Mouse (Mus musculus): Measurements from ENCODE around the gene Trpm4. TPM values are rescaled to one million over a fixed set of nuclear protein-coding genes. Genes with fewer than 3 reads are reported as not detected.

Gene Trpm4
- 17.6 and 18.0 TPM in 2 replicates for polyA plus RNA-seq (2015; fragmentation: Nextera tagmentation; extraction: Ambion mirVana)

DNA sequence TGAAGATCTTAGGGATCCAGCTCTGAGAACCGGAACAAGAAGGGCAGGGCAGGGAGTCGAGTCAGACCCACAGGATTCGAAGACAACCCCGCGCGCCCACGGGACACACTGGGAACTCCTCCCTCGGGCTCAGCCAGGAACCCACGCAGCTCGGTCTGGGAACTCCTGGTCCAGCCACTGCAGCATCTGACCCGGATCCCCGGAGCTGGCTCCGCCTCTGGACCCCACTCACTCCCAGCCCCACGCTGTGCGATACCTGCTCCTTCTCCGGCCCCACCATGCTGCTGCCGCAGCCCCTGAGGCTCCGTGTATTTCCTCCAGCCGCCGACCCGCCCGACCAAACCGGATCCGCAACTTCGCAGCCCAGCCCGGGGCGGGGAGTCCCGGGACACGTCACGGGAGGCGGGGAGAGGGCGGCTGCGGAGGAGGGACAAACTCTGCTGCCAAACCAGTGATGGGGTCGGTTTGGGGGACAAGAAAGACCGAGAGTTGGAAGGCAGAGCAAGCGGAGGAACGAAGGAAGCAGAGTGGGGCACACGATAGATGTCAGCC lies at the start of gene Trpm4:
Gene Trpm4 (minus strand): TSS at position 350 of the 552 bp plus-strand sequence.

GRCm38 (mm10) chr7:45370475-45371311 lies 37.1 kb upstream of the Trpm4 start, which contains the start of gene Lin7b:
Gene Lin7b, minus strand, starts transcription at chr7:45370583.

GRCm38 (mm10) chr7:45366652-45367019 lies 33.1 kb upstream of the Trpm4 start, which contains the start of gene Ppfia3:
Gene Ppfia3, minus strand, starts transcription at chr7:45367019.

GRCm38 (mm10) chr7:45335056-45335455 lies 1.5 kb upstream of the Trpm4 start, which contains the start of gene Hrc:
Gene Hrc, plus strand, starts transcription at chr7:45335290.

DNA sequence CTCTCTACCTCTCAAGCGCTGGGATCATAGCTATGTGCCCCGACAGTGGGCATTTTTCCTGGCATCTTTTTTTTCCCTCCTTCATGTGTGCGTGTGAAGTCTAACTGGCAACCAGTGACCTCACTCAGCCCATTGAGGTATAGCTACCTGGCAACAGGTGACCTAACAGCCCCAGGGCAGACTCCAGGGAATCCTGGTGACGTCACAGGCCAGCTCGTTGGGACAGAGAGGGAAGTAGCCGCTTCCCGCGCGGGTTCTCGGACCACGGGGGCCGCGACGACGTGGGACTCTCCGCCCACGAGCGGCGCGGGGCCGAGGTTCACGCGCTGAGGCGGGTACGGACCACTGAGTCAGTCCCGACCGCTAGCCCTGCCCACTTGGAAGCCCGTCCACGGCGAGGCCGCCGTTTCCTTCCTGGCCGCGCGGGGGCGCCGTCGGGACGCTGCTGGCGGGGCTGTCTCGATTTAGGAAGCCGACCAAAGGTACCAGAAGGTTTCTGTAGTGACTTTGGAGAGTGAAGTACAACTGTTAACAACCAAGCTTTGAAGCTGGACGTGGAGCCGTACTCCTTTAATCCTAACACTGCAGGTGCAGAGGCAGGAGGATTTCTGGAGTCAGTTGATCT lies 56.3 kb downstream of the Trpm4 start, which contains the start of gene Slc6a21:
Gene Slc6a21 (plus strand): TSS at position 378 of the 625 bp plus-strand sequence.

Other genes with a start within 250 kb of the Trpm4 start
- 345 and 360 TPM in 2 replicates for gene Rcn3, start 241.6 kb downstream of the Trpm4 start, polyA plus RNA-seq (2015; fragmentation: Nextera tagmentation; extraction: Ambion mirVana)
- gene Fcgrt, start 229.9 kb downstream of the Trpm4 start, polyA plus RNA-seq (2015; fragmentation: Nextera tagmentation; extraction: Ambion mirVana): 134 and 152 TPM in 2 replicates
- 1,079 and 1,156 TPM in 2 replicates for gene Rps11, start 209.3 kb downstream of the Trpm4 start, polyA plus RNA-seq (2015; fragmentation: Nextera tagmentation; extraction: Ambion mirVana)
- gene Rpl13a, start 205.0 kb downstream of the Trpm4 start, polyA plus RNA-seq (2015; fragmentation: Nextera tagmentation; extraction: Ambion mirVana): 1,221 and 1,252 TPM in 2 replicates
- gene Gm45713, start 197.5 kb downstream of the Trpm4 start, polyA plus RNA-seq (2015; fragmentation: Nextera tagmentation; extraction: Ambion mirVana): 0.22 and 0.60 TPM in 2 replicates
- gene Flt3l, start 197.3 kb downstream of the Trpm4 start, polyA plus RNA-seq (2015; fragmentation: Nextera tagmentation; extraction: Ambion mirVana): 3.5 and 4.9 TPM in 2 replicates
- gene Pih1d1, start 179.5 kb downstream of the Trpm4 start, polyA plus RNA-seq (2015; fragmentation: Nextera tagmentation; extraction: Ambion mirVana): 52.0 and 54.3 TPM in 2 replicates
- gene Aldh16a1, start 179.2 kb downstream of the Trpm4 start, polyA plus RNA-seq (2015; fragmentation: Nextera tagmentation; extraction: Ambion mirVana): 19.3 and 21.1 TPM in 2 replicates
- 0.08 TPM in 1 of 2 replicates, not detected in the other for gene Slc17a7, start 169.8 kb downstream of the Trpm4 start, polyA plus RNA-seq (2015; fragmentation: Nextera tagmentation; extraction: Ambion mirVana)
- gene Gfy, start 154.2 kb downstream of the Trpm4 start, polyA plus RNA-seq (2015; fragmentation: Nextera tagmentation; extraction: Ambion mirVana): not detected in 2 replicates
- not detected in 2 replicates for gene Pth2, start 152.8 kb downstream of the Trpm4 start, polyA plus RNA-seq (2015; fragmentation: Nextera tagmentation; extraction: Ambion mirVana)
- 0.26 and 0.35 TPM in 2 replicates for gene Ccdc155, start 128.9 kb downstream of the Trpm4 start, polyA plus RNA-seq (2015; fragmentation: Nextera tagmentation; extraction: Ambion mirVana)
- 13.9 and 16.5 TPM in 2 replicates for gene Dkkl1, start 121.6 kb downstream of the Trpm4 start, polyA plus RNA-seq (2015; fragmentation: Nextera tagmentation; extraction: Ambion mirVana)
- gene Tead2, start 118.0 kb downstream of the Trpm4 start, polyA plus RNA-seq (2015; fragmentation: Nextera tagmentation; extraction: Ambion mirVana): 39.4 and 41.4 TPM in 2 replicates
- gene Cd37, start 94.7 kb downstream of the Trpm4 start, polyA plus RNA-seq (2015; fragmentation: Nextera tagmentation; extraction: Ambion mirVana): 4.2 and 18.7 TPM in 2 replicates
- gene Slc6a16, start 92.7 kb downstream of the Trpm4 start, polyA plus RNA-seq (2015; fragmentation: Nextera tagmentation; extraction: Ambion mirVana): not detected in 2 replicates
- not detected in 2 replicates for gene Slc6a21, start 56.3 kb downstream of the Trpm4 start, polyA plus RNA-seq (2015; fragmentation: Nextera tagmentation; extraction: Ambion mirVana)
- 0.17 and 0.27 TPM in 2 replicates for gene Hrc, start 1.5 kb upstream of the Trpm4 start, polyA plus RNA-seq (2015; fragmentation: Nextera tagmentation; extraction: Ambion mirVana)
- gene Ppfia3, start 33.2 kb upstream of the Trpm4 start, polyA plus RNA-seq (2015; fragmentation: Nextera tagmentation; extraction: Ambion mirVana): 0.91 and 2.1 TPM in 2 replicates
- gene Lin7b, start 36.8 kb upstream of the Trpm4 start, polyA plus RNA-seq (2015; fragmentation: Nextera tagmentation; extraction: Ambion mirVana): 23.4 and 26.6 TPM in 2 replicates
- gene Snrnp70, start 62.0 kb upstream of the Trpm4 start, polyA plus RNA-seq (2015; fragmentation: Nextera tagmentation; extraction: Ambion mirVana): 81.3 and 94.3 TPM in 2 replicates
- gene Kcna7, start 71.9 kb upstream of the Trpm4 start, polyA plus RNA-seq (2015; fragmentation: Nextera tagmentation; extraction: Ambion mirVana): 0.28 TPM in 1 of 2 replicates, not detected in the other
- 3.9 and 4.3 TPM in 2 replicates for gene Ntf5, start 79.9 kb upstream of the Trpm4 start, polyA plus RNA-seq (2015; fragmentation: Nextera tagmentation; extraction: Ambion mirVana)
- not detected in 2 replicates for gene Lhb, start 87.0 kb upstream of the Trpm4 start, polyA plus RNA-seq (2015; fragmentation: Nextera tagmentation; extraction: Ambion mirVana)
- 58.4 and 71.6 TPM in 2 replicates for gene Gys1, start 101.1 kb upstream of the Trpm4 start, polyA plus RNA-seq (2015; fragmentation: Nextera tagmentation; extraction: Ambion mirVana)
- gene Ruvbl2, start 104.3 kb upstream of the Trpm4 start, polyA plus RNA-seq (2015; fragmentation: Nextera tagmentation; extraction: Ambion mirVana): 42.6 and 47.1 TPM in 2 replicates
- 3,306 and 5,466 TPM in 2 replicates for gene Ftl1, start 126.1 kb upstream of the Trpm4 start, polyA plus RNA-seq (2015; fragmentation: Nextera tagmentation; extraction: Ambion mirVana)
- 169 and 185 TPM in 2 replicates for gene Bax, start 133.1 kb upstream of the Trpm4 start, polyA plus RNA-seq (2015; fragmentation: Nextera tagmentation; extraction: Ambion mirVana)
- gene Tulp2, start 148.1 kb upstream of the Trpm4 start, polyA plus RNA-seq (2015; fragmentation: Nextera tagmentation; extraction: Ambion mirVana): 0.48 and 0.69 TPM in 2 replicates
- gene Gm45808, start 153.0 kb upstream of the Trpm4 start, polyA plus RNA-seq (2015; fragmentation: Nextera tagmentation; extraction: Ambion mirVana): not detected in 2 replicates
- gene Dhdh, start 155.0 kb upstream of the Trpm4 start, polyA plus RNA-seq (2015; fragmentation: Nextera tagmentation; extraction: Ambion mirVana): 2.6 and 3.0 TPM in 2 replicates
- 170 and 174 TPM in 2 replicates for gene Nucb1, start 176.6 kb upstream of the Trpm4 start, polyA plus RNA-seq (2015; fragmentation: Nextera tagmentation; extraction: Ambion mirVana)
- 18.5 and 26.0 TPM in 2 replicates for gene Ppp1r15a, start 192.5 kb upstream of the Trpm4 start, polyA plus RNA-seq (2015; fragmentation: Nextera tagmentation; extraction: Ambion mirVana)
- 2.5 and 2.8 TPM in 2 replicates for gene Plekha4, start 192.6 kb upstream of the Trpm4 start, polyA plus RNA-seq (2015; fragmentation: Nextera tagmentation; extraction: Ambion mirVana)
- 15.2 and 15.7 TPM in 2 replicates for gene Hsd17b14, start 221.1 kb upstream of the Trpm4 start, polyA plus RNA-seq (2015; fragmentation: Nextera tagmentation; extraction: Ambion mirVana)
- 28.3 TPM in 2 replicates for gene Bcat2, start 236.4 kb upstream of the Trpm4 start, polyA plus RNA-seq (2015; fragmentation: Nextera tagmentation; extraction: Ambion mirVana)

Measured in urinary bladder, postnatal 0 days (tissue).